Mouse (Mus musculus) heart, embryonic 16.5 days (tissue): ENCODE data around the gene Trim63. TPM values are rescaled to one million over a fixed set of nuclear protein-coding genes. Genes with fewer than 3 reads are reported as not detected.

Experiments used
- ATAC-seq: fragments of 200-750 bp; cut with Nextera tagmentation; replicated peaks from 2 replicates; pipeline ENCODE4 v1.8.0; 2017; ENCODE audit warnings: moderate number of reproducible peaks; ENCODE audit not compliant: insufficient read depth, low FRiP score; ENCODE audit errors: extremely low read depth
- H3K27ac ChIP-seq: fragments of 300-500 bp; sonication (generic); 2 replicates; pipeline ENCODE4 v1.5.1; 2014; ENCODE audit warnings: mild to moderate bottlenecking, low read length, control low read depth, moderate library complexity
- H3K27me3 ChIP-seq: fragments of 300-500 bp; sonication (generic); 2 replicates; pipeline ENCODE4 v1.6.1; 2014; ENCODE audit warnings: low read length, mixed read lengths; ENCODE audit not compliant: control insufficient read depth, insufficient read depth
- H3K36me3 ChIP-seq: fragments of 300-500 bp; sonication (generic); 2 replicates; pipeline ENCODE4 v1.6.1; 2014; ENCODE audit not compliant: control insufficient read depth, insufficient read depth
- H3K4me1 ChIP-seq: fragments of 300-500 bp; sonication (generic); 2 replicates; pipeline ENCODE4 v1.6.1; 2014; ENCODE audit warnings: low read length, mixed read lengths; ENCODE audit not compliant: control insufficient read depth, insufficient read depth
- H3K4me2 ChIP-seq: fragments of 300-500 bp; sonication (generic); 2 replicates; pipeline ENCODE4 v1.6.1; 2014; ENCODE audit warnings: low read depth, mild to moderate bottlenecking, control low read depth, low read length
- H3K4me3 ChIP-seq: fragments of 300-500 bp; sonication (generic); 2 replicates; pipeline ENCODE4 v1.5.1; 2014; ENCODE audit warnings: mild to moderate bottlenecking, control low read depth, low read length
- H3K9ac ChIP-seq: fragments of 300-500 bp; sonication (generic); 2 replicates; pipeline ENCODE4 v1.6.1; 2014; ENCODE audit warnings: low read length, control low read depth
- H3K9me3 ChIP-seq: fragments of 300-500 bp; sonication (generic); replicated peaks from 2 replicates; pipeline ENCODE4 v1.6.1; 2016; ENCODE audit warnings: low read length; ENCODE audit not compliant: control insufficient read depth
- WGBS: fragments of 180-500 bp; shearing (Covaris S2); extraction: QIAGEN DNeasy Blood & Tissue Kit; methylation state at CpG from one replicate; pipeline ENCODE4 v1.1.7; 2014; 5-methylcytosine and 5-hydroxymethylcytosine counted together
- polyA plus RNA-seq: library from polyadenylated mRNA; unstranded; fragments of >200 nt; fragmentation: Nextera tagmentation; extraction: Ambion mirVana; gene quantifications from 2 replicates; pipeline ENCODE4 v1.2.1, GENCODE M21; 2015

The Trim63 gene
- polyA plus RNA-seq, 1 experiment from 2014 or later: 175 TPM

DNA sequence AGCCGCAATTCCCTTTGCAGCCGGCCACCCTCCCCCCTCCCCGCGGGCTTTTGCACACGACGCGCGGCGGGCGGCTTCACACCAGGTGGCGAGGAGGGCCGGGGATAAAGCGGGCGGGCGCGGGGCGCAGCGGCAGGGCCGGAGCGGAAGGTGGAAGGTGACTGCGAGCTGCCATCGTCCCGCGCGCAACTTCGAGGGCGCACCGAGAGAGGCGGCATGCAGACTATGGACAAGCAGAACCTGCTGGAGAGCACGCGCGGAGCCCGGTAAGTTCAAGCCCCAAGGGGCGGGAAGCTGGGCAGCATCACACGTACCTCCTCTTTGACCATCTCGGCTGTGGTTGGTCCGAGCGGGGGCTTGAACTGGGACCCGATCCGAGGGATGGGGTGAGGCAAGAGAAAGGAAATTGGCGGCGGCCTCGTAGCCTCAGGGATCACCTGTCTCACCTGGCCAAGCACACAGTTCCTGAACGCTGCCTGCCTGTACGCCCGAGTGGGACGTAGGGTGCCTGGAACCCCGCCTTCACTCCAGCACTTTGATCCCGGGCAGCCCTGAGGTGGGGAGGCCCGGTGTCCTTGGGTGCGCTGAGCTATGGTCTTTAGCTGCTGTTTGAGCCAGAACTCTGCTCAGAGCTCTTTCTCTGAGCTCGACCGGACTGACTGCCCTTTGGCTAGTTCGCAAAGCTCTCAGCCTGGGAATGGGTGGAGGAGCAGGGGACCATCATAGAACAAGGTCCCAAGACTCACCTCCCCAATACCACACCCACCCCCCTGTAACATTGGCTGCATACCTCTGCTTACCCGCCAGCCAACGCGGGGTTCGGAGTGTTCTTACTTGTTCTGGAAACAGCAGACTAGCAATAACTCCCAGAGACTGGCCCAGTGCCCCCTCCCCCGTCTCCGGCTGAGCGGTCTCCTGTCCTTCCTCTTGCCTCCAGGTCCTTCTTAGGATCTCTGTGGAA, 28.4 kb downstream of the Trim63 start, which contains the start of gene Slc30a2:
TSS of gene Slc30a2 (plus strand) at position 111 of the 961 bp plus-strand sequence.
- H3K4me1 ChIP-seq: peaks cover 12% of the 10 kb centered on the region
- peak within 1 kb of the TSS; percentile 55 for H3K9ac ChIP-seq
- H3K4me2 ChIP-seq: peak within 1 kb of the TSS; percentile 62
- H3K27me3 ChIP-seq: peaks cover 36% of the 10 kb centered on the region
- H3K27ac ChIP-seq: no peak within 1 kb of the TSS
- peaks cover 3% of the 10 kb centered on the region; the same call in 1 of the 2 replicates for H3K9me3 ChIP-seq
- peak within 1 kb of the TSS; percentile 37 for H3K4me3 ChIP-seq
- 4% methylated on average over 61 of the region's 61 CpGs for WGBS
- no peaks in the 10 kb centered on the region for H3K36me3 ChIP-seq
- ATAC-seq: no peak

DNA sequence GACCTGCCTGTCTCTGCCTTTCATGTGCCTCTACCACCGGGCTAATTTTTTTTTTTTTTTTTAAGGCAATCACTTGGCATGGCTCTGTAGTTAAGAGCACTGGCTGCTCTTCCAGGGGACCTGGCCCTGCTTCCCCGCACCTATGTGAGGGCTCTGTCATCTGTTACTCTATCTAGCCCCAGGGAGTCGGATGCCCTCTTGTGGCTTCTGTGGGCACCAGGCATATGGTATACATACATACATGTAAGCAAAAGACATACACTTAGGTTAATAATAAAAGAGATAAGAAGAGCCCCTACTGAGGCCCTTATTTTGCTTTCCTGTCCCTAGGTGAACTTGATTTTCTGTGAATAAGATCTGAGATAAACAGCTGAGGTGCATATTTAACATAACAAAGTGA, 29.7 kb downstream of the Trim63 start:
- H3K9ac ChIP-seq: no peak overlapping the region
- H3K9me3 ChIP-seq: peaks cover 3% of the 10 kb centered on the region; the same call in 1 of the 2 replicates
- H3K4me1 ChIP-seq: peaks cover 15% of the 10 kb centered on the region
- no peak overlapping the region for H3K27ac ChIP-seq
- no peaks in the 10 kb centered on the region for H3K36me3 ChIP-seq
- H3K4me3 ChIP-seq: no peak overlapping the region
- peaks cover 36% of the 10 kb centered on the region for H3K27me3 ChIP-seq
- WGBS: 62% methylated on average over 3 of the region's 3 CpGs
- ATAC-seq: no peak
- no peak overlapping the region for H3K4me2 ChIP-seq

DNA sequence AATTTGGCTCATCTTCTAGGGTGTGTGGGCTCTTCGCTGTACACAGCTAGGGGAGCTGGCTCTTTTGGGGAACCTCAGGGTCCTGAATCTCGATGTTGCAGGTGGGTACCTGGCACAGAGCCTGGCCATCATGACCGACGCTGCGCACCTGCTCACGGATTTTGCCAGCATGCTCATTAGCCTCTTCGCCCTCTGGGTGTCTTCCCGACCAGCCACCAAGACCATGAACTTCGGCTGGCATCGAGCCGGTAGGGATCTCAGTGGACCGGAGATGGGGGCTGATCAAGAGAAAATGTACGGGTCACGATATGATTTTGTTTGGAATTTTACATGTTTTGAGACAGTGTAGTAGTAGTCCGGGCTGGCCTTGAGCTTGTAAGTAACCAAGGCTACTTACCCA, 30.9 kb downstream of the Trim63 start:
- WGBS: 93% methylated on average over 15 of the region's 15 CpGs
- H3K9ac ChIP-seq: no peak overlapping the region
- no peak for ATAC-seq
- no peak overlapping the region for H3K4me2 ChIP-seq
- H3K9me3 ChIP-seq: peaks cover 3% of the 10 kb centered on the region; the same call in 1 of the 2 replicates
- peaks cover 36% of the 10 kb centered on the region for H3K27me3 ChIP-seq
- H3K27ac ChIP-seq: no peak overlapping the region
- H3K36me3 ChIP-seq: no peaks in the 10 kb centered on the region
- peaks cover 15% of the 10 kb centered on the region for H3K4me1 ChIP-seq
- H3K4me3 ChIP-seq: no peak overlapping the region

DNA sequence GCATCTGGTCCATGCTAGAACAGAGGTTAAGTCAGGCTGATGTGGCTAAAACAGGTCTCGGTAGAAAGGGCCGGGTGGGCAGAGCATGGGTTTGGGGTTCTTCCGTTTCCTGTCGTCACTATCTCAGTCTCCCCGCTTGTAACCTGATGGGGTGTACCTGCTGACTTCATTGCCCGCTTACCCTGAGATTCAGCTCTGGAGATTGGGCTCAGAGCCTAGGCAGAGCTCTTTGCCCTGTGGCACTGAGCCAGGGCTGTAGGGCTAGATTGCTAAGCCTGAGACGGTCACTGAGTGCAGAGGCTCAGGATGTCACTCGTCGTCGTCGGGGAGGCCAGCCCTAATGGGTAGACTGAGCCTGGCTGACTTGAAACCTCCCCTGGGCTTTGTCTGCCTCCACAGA, 33.2 kb downstream of the Trim63 start:
- peak overlapping the region; percentile 30; the same call in 1 of the 2 replicates for H3K4me2 ChIP-seq
- H3K27me3 ChIP-seq: peaks cover 22% of the 10 kb centered on the region
- no peaks in the 10 kb centered on the region for H3K9me3 ChIP-seq
- H3K4me1 ChIP-seq: peaks cover 22% of the 10 kb centered on the region
- no peak overlapping the region for H3K27ac ChIP-seq
- H3K9ac ChIP-seq: no peak overlapping the region
- H3K36me3 ChIP-seq: no peaks in the 10 kb centered on the region
- no peak for ATAC-seq
- 46% methylated on average over 11 of the region's 11 CpGs for WGBS
- no peak overlapping the region for H3K4me3 ChIP-seq

DNA sequence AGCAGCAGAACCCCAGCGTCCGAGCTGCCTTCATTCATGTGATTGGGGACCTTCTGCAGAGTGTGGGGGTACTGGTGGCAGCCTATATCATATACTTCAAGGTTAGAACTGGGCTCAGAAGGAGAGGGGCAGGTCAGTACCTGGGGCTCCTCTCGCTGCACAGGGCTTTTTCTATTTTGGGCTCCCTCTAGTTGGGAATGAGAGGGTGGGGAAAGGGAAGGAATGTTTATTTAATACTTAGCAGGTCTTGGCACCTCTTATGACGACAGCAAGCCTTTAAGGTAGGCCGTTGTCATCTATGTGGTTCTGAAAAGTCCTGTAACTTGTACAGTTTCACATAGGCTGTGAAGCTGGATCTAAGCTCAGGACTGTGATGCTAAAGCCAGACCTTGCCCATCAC, 33.6 kb downstream of the Trim63 start:
- Histone ChIP-seq H3K27ac (no peak overlapping the region), H3K4me3 (no peak overlapping the region), H3K4me1 (peaks cover 18% of the 10 kb centered on the region), H3K27me3 (peaks cover 18% of the 10 kb centered on the region), H3K4me2 (peak overlapping the region; percentile 30; the same call in 1 of the 2 replicates), H3K9ac (no peak overlapping the region), H3K9me3 (no peaks in the 10 kb centered on the region), H3K36me3 (no peaks in the 10 kb centered on the region)
- no peak for ATAC-seq
- WGBS: 48% methylated on average over 5 of the region's 5 CpGs

DNA sequence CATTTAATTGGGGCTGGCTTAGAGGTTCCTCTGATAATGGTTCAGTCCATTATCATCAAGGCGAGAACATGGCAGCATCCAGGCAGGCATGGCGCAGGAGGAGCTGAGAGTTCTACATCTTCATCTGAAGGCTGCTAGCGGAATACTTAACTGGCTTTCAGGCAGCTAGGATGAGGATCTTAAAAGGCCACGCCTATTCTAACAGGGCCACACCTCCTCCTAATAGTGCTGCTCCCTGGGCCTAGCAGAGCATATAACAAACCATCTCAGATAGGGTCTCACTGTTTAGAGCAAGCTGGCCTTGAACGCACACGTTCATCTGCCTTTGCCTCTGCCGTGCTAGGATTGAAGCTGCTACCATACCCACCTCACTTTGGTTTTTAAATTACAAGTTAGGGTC, 34.9 kb downstream of the Trim63 start:
- Histone ChIP-seq H3K36me3 (no peaks in the 10 kb centered on the region), H3K9me3 (no peaks in the 10 kb centered on the region), H3K4me1 (peaks cover 18% of the 10 kb centered on the region), H3K27ac (no peak overlapping the region), H3K9ac (no peak overlapping the region), H3K4me3 (no peak overlapping the region), H3K4me2 (no peak overlapping the region), H3K27me3 (peaks cover 7% of the 10 kb centered on the region; the same call in 1 of the 2 replicates)
- ATAC-seq: no peak
- 86% methylated on average over 7 of the region's 7 CpGs for WGBS

DNA sequence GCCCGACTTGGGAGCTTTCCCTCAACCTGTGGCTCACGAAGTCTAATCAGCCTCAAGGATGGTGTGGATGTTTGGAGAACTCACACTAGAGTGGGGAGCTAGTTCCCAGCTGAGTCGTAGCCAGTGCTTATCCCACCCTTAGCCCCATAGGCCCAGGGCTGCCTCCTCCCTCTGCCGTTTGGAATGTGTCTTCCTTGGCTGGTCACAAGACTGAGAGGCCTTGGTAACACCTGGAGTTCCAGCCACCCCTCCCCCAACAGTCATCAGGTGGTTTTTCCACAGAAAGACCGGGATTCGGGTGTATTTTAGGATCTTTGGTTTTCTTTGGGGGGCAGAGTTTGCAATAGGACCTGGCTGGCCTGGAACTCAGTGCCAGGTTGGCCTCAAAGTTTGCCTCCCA, 35.7 kb downstream of the Trim63 start:
- ATAC-seq: no peak
- no peak overlapping the region for H3K9ac ChIP-seq
- WGBS: 87% methylated on average over 6 of the region's 6 CpGs
- H3K27me3 ChIP-seq: peaks cover 5% of the 10 kb centered on the region; the same call in 1 of the 2 replicates
- H3K27ac ChIP-seq: no peak overlapping the region
- H3K36me3 ChIP-seq: no peaks in the 10 kb centered on the region
- no peak overlapping the region for H3K4me3 ChIP-seq
- peaks cover 24% of the 10 kb centered on the region for H3K4me1 ChIP-seq
- no peaks in the 10 kb centered on the region for H3K9me3 ChIP-seq
- no peak overlapping the region for H3K4me2 ChIP-seq

DNA sequence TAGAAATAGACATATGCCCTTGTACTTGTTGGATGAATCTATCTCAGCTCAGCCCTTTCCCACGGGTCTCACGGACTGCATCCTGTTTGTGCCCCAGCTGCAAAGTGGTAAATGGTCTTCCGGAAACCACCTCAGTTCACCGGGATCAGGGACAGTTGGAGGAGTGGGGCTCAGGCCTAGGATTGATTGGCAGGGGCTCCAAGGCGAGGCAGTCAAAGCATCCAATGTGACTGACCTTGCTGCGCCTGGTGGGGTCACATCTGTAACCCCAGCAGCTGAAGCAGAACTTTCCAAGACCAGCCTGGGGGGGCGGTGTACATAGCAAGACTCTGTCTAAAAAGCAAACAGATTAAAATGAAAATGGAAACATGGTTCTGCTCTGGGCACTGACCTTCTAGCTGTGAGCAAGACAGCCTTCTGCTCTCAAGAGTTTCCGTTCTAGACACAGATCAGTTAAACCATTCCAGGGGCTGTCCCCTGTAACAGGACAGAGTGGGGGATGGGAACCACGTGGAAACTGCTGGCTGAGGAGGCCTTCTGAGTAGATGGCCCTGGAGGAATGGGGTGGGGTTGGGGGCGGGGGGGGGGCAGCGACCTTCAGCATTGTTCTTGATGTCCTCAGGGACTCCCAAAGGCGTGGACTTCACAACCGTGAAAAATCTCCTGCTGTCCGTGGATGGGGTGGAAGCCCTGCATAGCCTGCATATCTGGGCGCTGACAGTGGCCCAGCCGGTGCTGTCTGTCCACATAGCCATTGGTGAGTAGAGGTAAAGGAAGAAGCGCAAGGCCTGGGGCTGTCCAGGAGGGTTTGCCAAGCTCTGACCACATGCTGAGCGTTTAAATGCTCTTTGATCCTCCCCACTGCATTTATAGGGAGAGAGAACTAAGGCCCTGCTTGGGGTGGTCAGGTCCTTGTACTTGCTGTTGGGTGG, 36.7 kb downstream of the Trim63 start:
- Histone ChIP-seq H3K4me2 (no peak overlapping the region), H3K9ac (no peak overlapping the region), H3K27ac (no peak overlapping the region; the same call in 1 of the 2 replicates), H3K4me1 (peaks cover 34% of the 10 kb centered on the region), H3K4me3 (no peak overlapping the region), H3K27me3 (no peaks in the 10 kb centered on the region), H3K9me3 (no peaks in the 10 kb centered on the region), H3K36me3 (no peaks in the 10 kb centered on the region)
- ATAC-seq: 0 out of 2 replicates have a peak, but pooled peaks have one; percentile 8
- 36% methylated on average over 18 of the region's 18 CpGs for WGBS
